Mouse (Mus musculus) macrophage (primary cell): Measurements from ENCODE around the gene Srek1ip1. TPM values are rescaled to one million over a fixed set of nuclear protein-coding genes. Genes with fewer than 3 reads are reported as not detected.

Experiments
- H3K27ac ChIP-seq: fragments of 350-480 bp; formaldehyde crosslinking; 2 replicates; pipeline ENCODE4 v1.9.0; 2021
- H3K36me3 ChIP-seq: fragments of 350-480 bp; formaldehyde crosslinking; 2 replicates; pipeline ENCODE4 v1.9.0; 2021; ENCODE audit errors: inconsistent target
- H3K4me3 ChIP-seq: fragments of 350-480 bp; formaldehyde crosslinking; 2 replicates; pipeline ENCODE4 v1.9.0; 2021; ENCODE audit errors: inconsistent target
- H3K79me2 ChIP-seq: fragments of 350-480 bp; formaldehyde crosslinking; 2 replicates; pipeline ENCODE4 v1.9.0; 2021; ENCODE audit errors: inconsistent target
- WGBS: methylation state at CpG from one replicate; pipeline ENCODE4 v1.1.7; 2026; ENCODE audit warnings: inconsistent platforms; ENCODE audit not compliant: missing documents; 5-methylcytosine and 5-hydroxymethylcytosine counted together
- polyA plus RNA-seq: library from polyadenylated mRNA; stranded (reverse); fragments of 250-400 nt; gene quantifications from 3 replicates; pipeline ENCODE4 v1.2.4, GENCODE M21; 2018; ENCODE audit warnings: inconsistent platforms

Srek1ip1 gene
- polyA plus RNA-seq, 1 experiment from 2014 or later: 17.2 TPM

GRCm38 (mm10) chr13:104878508-104878907 is 86.2 kb downstream of the Srek1ip1 start:
- Histone ChIP-seq H3K36me3 (no peaks in the 10 kb centered on the region), H3K27ac (no peak overlapping the region), H3K4me3 (no peak overlapping the region), H3K79me2 (no peaks in the 10 kb centered on the region)
- 90% methylated on average over 4 of the region's 4 CpGs for WGBS

GRCm38 (mm10) chr13:104883566-104884249 is 91.4 kb downstream of the Srek1ip1 start:
- WGBS: 66% methylated on average over 7 of the region's 16 CpGs

GRCm38 (mm10) chr13:104886308-104887032 is 94.2 kb downstream of the Srek1ip1 start:
- 68% methylated on average over 7 of the region's 8 CpGs for WGBS
- Histone ChIP-seq H3K79me2 (no peaks in the 10 kb centered on the region), H3K27ac (no peak overlapping the region), H3K4me3 (no peak overlapping the region), H3K36me3 (no peaks in the 10 kb centered on the region)

More at GRCm38 (mm10) chr13:104883566-104884249, 91.4 kb downstream of the Srek1ip1 start:
- no peak overlapping the region for H3K4me3 ChIP-seq
- H3K27ac ChIP-seq: no peak overlapping the region
- H3K36me3 ChIP-seq: no peaks in the 10 kb centered on the region
- H3K79me2 ChIP-seq: no peaks in the 10 kb centered on the region

Other genes starting within 250 kb of the Srek1ip1 start
- 15.4 to 41.9 TPM (median 19.7 TPM) in 3 replicates for gene Cwc27, start 24.7 kb downstream of the Srek1ip1 start, polyA plus RNA-seq
- gene Shisal2b, start 71.4 kb downstream of the Srek1ip1 start, polyA plus RNA-seq: not detected in 3 replicates